Comparison of ENCODE assay signal across 9 mouse cellular contexts in the genomic region with DNA sequence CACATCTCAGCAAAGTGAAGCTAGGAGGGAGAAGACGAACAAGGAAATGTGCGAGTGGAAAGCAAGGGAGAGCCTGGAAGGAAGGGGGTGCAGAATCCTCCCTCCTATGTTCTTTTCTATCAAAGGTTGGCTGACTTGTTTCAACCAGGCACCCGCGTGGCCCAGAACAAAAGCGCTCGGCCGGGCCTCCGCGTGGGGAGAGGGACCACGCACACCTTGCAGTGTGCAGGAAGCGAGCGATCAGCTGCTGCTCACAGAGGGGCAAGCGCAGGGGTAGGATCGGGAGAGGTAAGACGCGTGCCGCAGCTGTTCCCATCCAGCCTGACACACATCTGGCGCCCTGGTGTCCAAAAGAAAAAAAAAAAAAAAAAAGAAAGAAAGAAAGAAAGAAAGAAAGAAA. TPM values are rescaled to one million over a fixed set of nuclear protein-coding genes. Genes with fewer than 3 reads are reported as not detected.
DNase-seq lines count a peak whose midpoint lies in the region; ATAC-seq and TF ChIP-seq lines count a peak whose summit lies in the region.
"Had no signal": no experiment of that assay in that cellular context is flagged by ENCODE, and none has a peak within 500 bp of the region (broad histone marks: within the 10 kb centered on the region; RNA-seq: fewer than 3 reads in every experiment).

No protein-coding gene starts in this region.

- 6% methylated on average over 18 of the region's 18 CpGs for whole genome bisulfite sequencing in heart, embryonic 14.5 days
- WGBS in hindbrain, embryonic 13.5 days = 2% methylated on average over 18 of the region's 18 CpGs

- no peaks in the 10 kb centered on the region for H3K9me3 ChIP-seq in heart, embryonic 14.5 days (ENCODE audit: control insufficient read depth, low read length)
- no peaks in the 10 kb centered on the region for H3K9me3 ChIP-seq in hindbrain, embryonic 13.5 days
- H3K9me3 ChIP-seq: G1E had no signal

- no peak for ATAC-seq in heart, embryonic 14.5 days (ENCODE audit: insufficient number of reproducible peaks, insufficient read depth, low FRiP score, low read depth)
- ATAC-seq in hindbrain, embryonic 13.5 days (ENCODE audit: low FRiP score) = peak; percentile 50; the same call in 1 of the 2 replicates

- DNase-seq in heart, postnatal 36 days = no peak
- peak; percentile 31 for DNase-seq in brain, embryonic 14.5 days (ENCODE audit: low read depth)
- peak; percentile 32 for DNase-seq in mesoderm, embryonic 11.5 days (ENCODE audit: low read depth, low spot score)
- peak; percentile 77 for DNase-seq in thymus, postnatal 14 days
- no peak for DNase-seq in frontal cortex, postnatal 10 days (ENCODE audit: low spot score in 2 of 2)
- DNase-seq in frontal cortex, postnatal 25 days (ENCODE audit: low spot score in 2 of 2) = no peak

- H3K4me1 ChIP-seq in heart, embryonic 14.5 days (ENCODE audit: control insufficient read depth in 2 of 2, insufficient read depth in 2 of 2, low read length in 2 of 2) = no peaks in the 10 kb centered on the region
- H3K4me1 ChIP-seq in hindbrain, embryonic 13.5 days (replicated peaks) = peaks cover 13% of the 10 kb centered on the region; the same call in 1 of the 2 replicates

- no peaks in the 10 kb centered on the region for H3K36me3 ChIP-seq in heart, embryonic 14.5 days (ENCODE audit: control insufficient read depth, insufficient read depth, low read length)
- no peaks in the 10 kb centered on the region for H3K36me3 ChIP-seq in hindbrain, embryonic 13.5 days
- H3K36me3 ChIP-seq: G1E had no signal

- no peak for TF ChIP-seq CTCF in brain, embryonic 14.5 days (IDR thresholded peaks at IDR 0.05; ENCODE audit: borderline replicate concordance, extremely low read depth, insufficient read depth, insufficient read length)

- peak overlapping the region; percentile 72 for H3K9ac ChIP-seq in heart, embryonic 14.5 days (ENCODE audit: low read length)
- H3K9ac ChIP-seq in hindbrain, embryonic 13.5 days = no peak overlapping the region

- no peaks in the 10 kb centered on the region; the same call in 1 of the 2 replicates for H3K27me3 ChIP-seq in heart, embryonic 14.5 days (ENCODE audit: control insufficient read depth, insufficient read depth, low read length)
- peaks cover 25% of the 10 kb centered on the region for H3K27me3 ChIP-seq in hindbrain, embryonic 13.5 days

- no peak overlapping the region for H3K27ac ChIP-seq in heart, embryonic 14.5 days (replicated peaks in 1 of 2; ENCODE audit: control insufficient read depth in 1 of 2, insufficient read depth in 1 of 2, low read depth in 2 of 2, low read length in 2 of 2)
- no peak overlapping the region for H3K27ac ChIP-seq in hindbrain, embryonic 13.5 days

- intact Hi-C loops in heart, postnatal 36 days (cut with DNase I) = no loop called here

- TF ChIP-seq POLR2A in brain, embryonic 14.5 days (IDR thresholded peaks at IDR 0.05; ENCODE audit: borderline replicate concordance, extremely low read depth, insufficient read depth, insufficient read length, poor library complexity, severe bottlenecking) = no peak

- H3K4me3 ChIP-seq in heart, embryonic 14.5 days (ENCODE audit: control insufficient read depth in 1 of 2, insufficient read depth in 1 of 2, low read depth in 1 of 2, low read length in 2 of 2) = peak overlapping the region; percentile 23 to 66
- peak overlapping the region; percentile 51 for H3K4me3 ChIP-seq in hindbrain, embryonic 13.5 days

- H3K4me2 ChIP-seq in heart, embryonic 14.5 days (ENCODE audit: low read length) = peak overlapping the region; percentile 100
- H3K4me2 ChIP-seq in hindbrain, embryonic 13.5 days = peak overlapping the region; percentile 90

RNA-seq across cellular contexts. Expression of a gene that starts 0.9 kb away (rescaled TPM):
- 0.28 and 0.38 TPM in 2 replicates for polyA plus RNA-seq in heart, embryonic 14.5 days (2014; fragmentation: Nextera tagmentation; extraction: Ambion mirVana)
- total RNA-seq in heart, postnatal 36 days (2021) = under 1 TPM in 1 of 2 experiments, not detected in 1; 0.05 TPM
- 0.69 and 0.98 TPM in 2 replicates for polyA plus RNA-seq in brain, embryonic 14.5 days (2012; rRNA removed)
- polyA plus RNA-seq in hindbrain, embryonic 13.5 days (2015; fragmentation: Nextera tagmentation; extraction: Ambion mirVana) = 0.93 and 1.6 TPM in 2 replicates

RNA-seq across cellular contexts. Expression of a gene that starts 46.3 kb away (rescaled TPM):
- polyA plus RNA-seq in heart, embryonic 14.5 days (2014; fragmentation: Nextera tagmentation; extraction: Ambion mirVana) = 6.9 and 7.7 TPM in 2 replicates
- total RNA-seq in heart, postnatal 36 days (2021) = 1 to 10 TPM; 2.6 to 2.7 TPM
- 6.1 and 7.4 TPM in 2 replicates for polyA plus RNA-seq in brain, embryonic 14.5 days (2012; rRNA removed)
- 15.1 and 16.2 TPM in 2 replicates for polyA plus RNA-seq in hindbrain, embryonic 13.5 days (2015; fragmentation: Nextera tagmentation; extraction: Ambion mirVana)

RNA-seq across cellular contexts. Expression of a gene that starts 54.6 kb away (rescaled TPM):
- polyA plus RNA-seq in heart, embryonic 14.5 days (2014; fragmentation: Nextera tagmentation; extraction: Ambion mirVana) = 16.0 and 16.5 TPM in 2 replicates
- total RNA-seq in heart, postnatal 36 days (2021) = 10 to 100 TPM; 39.4 to 42.8 TPM
- 20.0 and 22.7 TPM in 2 replicates for polyA plus RNA-seq in brain, embryonic 14.5 days (2012; rRNA removed)
- 16.0 and 20.0 TPM in 2 replicates for polyA plus RNA-seq in hindbrain, embryonic 13.5 days (2015; fragmentation: Nextera tagmentation; extraction: Ambion mirVana)

Comparison
In these comparisons a context has a peak if more than half of its experiments do, and no peak if none do; other contexts are left out.
1. DNase-seq: peak in brain, embryonic 14.5 days (single experiment), mesoderm, embryonic 11.5 days (single experiment) and thymus, postnatal 14 days (single experiment); none in heart, postnatal 36 days (0 of 2), frontal cortex, postnatal 10 days (0 of 2) and frontal cortex, postnatal 25 days (0 of 2).